Mouse (Mus musculus) neural tube, embryonic 11.5 days (tissue): ENCODE measurements around the gene Tap1. TPM values are rescaled to one million over a fixed set of nuclear protein-coding genes. Genes with fewer than 3 reads are reported as not detected.
A peak's percentile ranks its signal among the peaks of the same experiment; 100 is the strongest.

ENCODE experiments used
- ATAC-seq: fragments of 200-750 bp; cut with Nextera tagmentation; 2 replicates; pipeline ENCODE4 v1.8.0; 2017; ENCODE audit warnings: moderate number of reproducible peaks, mild to moderate bottlenecking, moderate TSS enrichment, moderate library complexity; ENCODE audit not compliant: insufficient read depth, low FRiP score, low TSS enrichment
- DNase-seq: peaks from one replicate; pipeline ENCODE4 v3.0.0-alpha.2; 2015; ENCODE audit warnings: low spot score
- H3K27ac ChIP-seq: fragments of 300-500 bp; sonication (generic); 2 replicates; pipeline ENCODE4 v1.5.1; 2014; ENCODE audit warnings: low read depth, mild to moderate bottlenecking, low read length
- H3K27me3 ChIP-seq: fragments of 300-500 bp; sonication (generic); 2 replicates; pipeline ENCODE4 v1.6.1; 2014; ENCODE audit warnings: mild to moderate bottlenecking, low read length, mixed read lengths; ENCODE audit not compliant: control insufficient read depth, insufficient read depth
- H3K36me3 ChIP-seq: fragments of 300-500 bp; sonication (generic); 2 replicates; pipeline ENCODE4 v1.6.1; 2014; ENCODE audit warnings: mild to moderate bottlenecking, low read length, moderate library complexity, mixed read lengths; ENCODE audit not compliant: control insufficient read depth, insufficient read depth
- H3K4me1 ChIP-seq: fragments of 300-500 bp; sonication (generic); 2 replicates; pipeline ENCODE4 v1.6.1; 2014; ENCODE audit warnings: low read length, mixed read lengths; ENCODE audit not compliant: control insufficient read depth, insufficient read depth
- H3K4me2 ChIP-seq: fragments of 300-500 bp; sonication (generic); 2 replicates; pipeline ENCODE4 v1.6.1; 2014; ENCODE audit warnings: low read depth, mild to moderate bottlenecking, moderate library complexity
- H3K4me3 ChIP-seq: fragments of 300-500 bp; sonication (generic); 2 replicates; pipeline ENCODE4 v1.5.1; 2014; ENCODE audit warnings: low read depth, low read length
- H3K9ac ChIP-seq: fragments of 300-500 bp; sonication (generic); 2 replicates; pipeline ENCODE4 v1.6.1; 2014; ENCODE audit warnings: mild to moderate bottlenecking, low read length
- H3K9me3 ChIP-seq: fragments of 300-500 bp; sonication (generic); 2 replicates; pipeline ENCODE4 v1.6.1; 2016; ENCODE audit warnings: low read length; ENCODE audit not compliant: control insufficient read depth
- WGBS: fragments of 180-500 bp; shearing (Covaris S2); extraction: QIAGEN DNeasy Blood & Tissue Kit; methylation state at CpG from one replicate; pipeline ENCODE4 v1.1.7; 2014; 5-methylcytosine and 5-hydroxymethylcytosine counted together
- polyA plus RNA-seq: library from polyadenylated mRNA; unstranded; fragments of >200 nt; fragmentation: Nextera tagmentation; extraction: Ambion mirVana; gene quantifications from 2 replicates; pipeline ENCODE4 v1.2.1, GENCODE M21; 2014

Tap1 gene
- 0.68 and 1.3 TPM in 2 replicates for polyA plus RNA-seq

GRCm38 (mm10) chr17:34187261-34187916, at the start of gene Tap1, which contains the start of gene Psmb9:
Gene Tap1, plus strand, starts transcription at chr17:34187553.
Gene Psmb9, minus strand, starts transcription at chr17:34187764.
- ATAC-seq = peak; percentile 86
- H3K4me2 ChIP-seq = peak within 1 kb of the TSS; percentile 67
- peak within 1 kb of the TSS; percentile 15 for H3K9ac ChIP-seq
- H3K9me3 ChIP-seq = no peaks in the 10 kb centered on the region
- peaks cover 8% of the 10 kb centered on the region for H3K4me1 ChIP-seq
- WGBS = under 1% methylated on average over 46 of the region's 46 CpGs
- peaks cover 38% of the 10 kb centered on the region for H3K27me3 ChIP-seq
- peak within 1 kb of the TSS; percentile 39 for H3K4me3 ChIP-seq
- H3K27ac ChIP-seq = no peak within 1 kb of the TSS
- DNase-seq = peak; percentile 92
- H3K36me3 ChIP-seq = no peaks in the 10 kb centered on the region

DNA sequence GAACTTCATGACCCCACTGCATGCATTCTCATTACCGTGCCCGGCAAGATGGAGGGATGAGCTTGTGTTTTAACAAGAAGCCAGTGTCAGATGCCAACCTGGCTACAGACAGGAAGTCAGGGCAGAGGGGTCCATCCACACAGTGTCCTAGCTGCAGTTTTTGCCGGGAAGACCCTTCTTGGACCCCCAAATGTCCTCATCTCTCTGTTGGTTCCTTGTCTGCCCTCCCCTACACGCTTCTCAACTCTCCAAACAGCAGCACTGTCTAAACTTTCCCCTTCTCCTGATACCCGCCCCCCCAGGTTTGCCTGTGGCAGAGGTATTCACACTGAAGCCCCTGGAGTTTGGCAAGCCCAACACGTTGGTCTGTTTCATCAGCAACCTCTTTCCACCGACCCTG, 49.8 kb upstream of the Tap1 start:
- H3K4me1 ChIP-seq = no peaks in the 10 kb centered on the region
- H3K36me3 ChIP-seq = no peaks in the 10 kb centered on the region
- peaks cover 22% of the 10 kb centered on the region for H3K27me3 ChIP-seq
- WGBS = 69% methylated on average over 7 of the region's 7 CpGs
- no peak overlapping the region for H3K4me3 ChIP-seq
- H3K27ac ChIP-seq = no peak overlapping the region
- H3K9me3 ChIP-seq = no peaks in the 10 kb centered on the region
- no peak overlapping the region for H3K4me2 ChIP-seq
- no peak overlapping the region for H3K9ac ChIP-seq
- DNase-seq = no peak
- no peak for ATAC-seq

GRCm38 (mm10) chr17:34138655-34139054, 48.7 kb upstream of the Tap1 start:
- DNase-seq (no peak), ATAC-seq (no peak)
- Histone ChIP-seq H3K9me3 (no peaks in the 10 kb centered on the region), H3K9ac (no peak overlapping the region), H3K27me3 (peaks cover 22% of the 10 kb centered on the region), H3K4me1 (no peaks in the 10 kb centered on the region), H3K4me2 (no peak overlapping the region), H3K27ac (no peak overlapping the region), H3K36me3 (no peaks in the 10 kb centered on the region), H3K4me3 (no peak overlapping the region)
- WGBS = 73% methylated on average over 7 of the region's 7 CpGs

- DNase-seq (peak; percentile 53), ATAC-seq (no peak)
- Histone ChIP-seq H3K9ac (no peak overlapping the region), H3K4me2 (peak overlapping the region; percentile 45), H3K4me3 (peak overlapping the region; percentile 20), H3K4me1 (no peaks in the 10 kb centered on the region), H3K36me3 (no peaks in the 10 kb centered on the region), H3K27me3 (peaks cover 22% of the 10 kb centered on the region), H3K9me3 (no peaks in the 10 kb centered on the region), H3K27ac (no peak overlapping the region)
- 3% methylated on average over 16 of the region's 16 CpGs for WGBS
These were observed 47.9 kb upstream of the Tap1 start for GRCm38 (mm10) chr17:34139416-34139815.

GRCm38 (mm10) chr17:34140240-34140639, 47.1 kb upstream of the Tap1 start:
- Histone ChIP-seq H3K9ac (no peak overlapping the region), H3K9me3 (no peaks in the 10 kb centered on the region), H3K4me3 (no peak overlapping the region), H3K27ac (no peak overlapping the region), H3K36me3 (no peaks in the 10 kb centered on the region), H3K4me2 (no peak overlapping the region), H3K27me3 (peaks cover 22% of the 10 kb centered on the region), H3K4me1 (no peaks in the 10 kb centered on the region)
- ATAC-seq (no peak), DNase-seq (no peak)
- 20% methylated on average over 5 of the region's 5 CpGs for WGBS

GRCm38 (mm10) chr17:34141448-34141847, 45.9 kb upstream of the Tap1 start:
- WGBS = 69% methylated on average over 4 of the region's 4 CpGs
- H3K36me3 ChIP-seq = no peaks in the 10 kb centered on the region
- no peaks in the 10 kb centered on the region for H3K9me3 ChIP-seq
- H3K4me1 ChIP-seq = no peaks in the 10 kb centered on the region
- no peak for DNase-seq
- no peak overlapping the region for H3K9ac ChIP-seq
- peaks cover 22% of the 10 kb centered on the region for H3K27me3 ChIP-seq
- ATAC-seq = no peak
- no peak overlapping the region for H3K4me3 ChIP-seq
- H3K27ac ChIP-seq = no peak overlapping the region
- no peak overlapping the region for H3K4me2 ChIP-seq

DNA sequence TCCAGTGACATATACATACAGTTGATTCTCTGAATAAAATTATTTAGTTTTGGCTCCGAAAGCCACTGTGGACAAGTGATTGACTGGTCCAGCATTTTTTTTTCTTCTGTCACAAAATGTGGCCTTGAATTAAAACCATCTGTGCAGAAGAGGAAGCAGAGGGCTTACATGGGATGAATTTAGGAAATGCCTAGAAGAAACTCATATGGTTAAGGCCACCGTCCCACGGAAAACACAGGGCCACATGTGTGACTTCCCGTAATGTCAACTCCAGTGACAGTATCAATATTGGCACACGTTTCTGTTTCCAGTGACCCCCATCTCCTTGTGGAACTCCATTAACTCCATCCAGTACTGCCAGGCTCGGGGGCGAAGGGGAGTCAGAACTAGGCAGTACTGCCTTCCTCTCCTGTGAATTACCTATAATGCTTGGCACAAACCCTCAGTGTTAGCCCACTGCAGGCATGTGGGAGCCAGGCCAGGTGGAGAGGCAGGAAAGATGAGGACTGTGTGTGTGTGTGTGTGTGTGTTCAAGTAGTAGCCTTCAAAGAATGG, 44.8 kb upstream of the Tap1 start:
- peaks cover 22% of the 10 kb centered on the region for H3K27me3 ChIP-seq
- no peaks in the 10 kb centered on the region for H3K36me3 ChIP-seq
- no peak overlapping the region for H3K27ac ChIP-seq
- H3K4me3 ChIP-seq = no peak overlapping the region
- no peaks in the 10 kb centered on the region for H3K4me1 ChIP-seq
- DNase-seq (no peak), ATAC-seq (no peak)
- H3K9ac ChIP-seq = no peak overlapping the region
- no peak overlapping the region for H3K4me2 ChIP-seq
- 83% methylated on average over 7 of the region's 7 CpGs for WGBS
- H3K9me3 ChIP-seq = no peaks in the 10 kb centered on the region

DNA sequence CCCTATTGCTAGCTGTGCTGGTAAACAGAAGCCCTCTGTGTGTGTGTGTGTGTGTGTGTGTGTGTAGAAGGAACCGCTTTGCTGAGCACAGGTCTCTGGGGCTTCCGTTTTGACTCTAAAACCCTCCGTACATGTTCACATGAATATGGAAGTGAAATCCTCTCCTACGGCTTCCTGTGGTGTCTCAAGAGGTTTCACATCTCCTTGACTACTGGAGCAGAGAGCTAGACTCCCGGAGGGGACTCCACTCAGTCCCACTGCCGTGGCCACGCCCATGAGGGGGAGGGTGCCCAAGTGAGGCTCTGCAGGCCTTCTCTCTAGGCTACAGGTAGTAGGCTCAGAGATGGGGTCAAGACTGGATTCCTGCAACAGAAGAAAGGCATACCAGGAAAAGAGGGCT, 44.3 kb upstream of the Tap1 start, which contains the start of gene H2-DMb2:
H2-DMb2 (plus strand) TSS at position 275 of the 400 bp plus-strand sequence.
- H3K4me2 ChIP-seq = no peak within 1 kb of the TSS
- ATAC-seq = no peak
- H3K36me3 ChIP-seq = no peaks in the 10 kb centered on the region
- peaks cover 22% of the 10 kb centered on the region for H3K27me3 ChIP-seq
- WGBS = 45% methylated on average over 7 of the region's 7 CpGs
- H3K27ac ChIP-seq = no peak within 1 kb of the TSS
- no peak within 1 kb of the TSS for H3K9ac ChIP-seq
- H3K4me1 ChIP-seq = no peaks in the 10 kb centered on the region
- no peaks in the 10 kb centered on the region for H3K9me3 ChIP-seq
- DNase-seq = no peak
- H3K4me3 ChIP-seq = no peak within 1 kb of the TSS

DNA sequence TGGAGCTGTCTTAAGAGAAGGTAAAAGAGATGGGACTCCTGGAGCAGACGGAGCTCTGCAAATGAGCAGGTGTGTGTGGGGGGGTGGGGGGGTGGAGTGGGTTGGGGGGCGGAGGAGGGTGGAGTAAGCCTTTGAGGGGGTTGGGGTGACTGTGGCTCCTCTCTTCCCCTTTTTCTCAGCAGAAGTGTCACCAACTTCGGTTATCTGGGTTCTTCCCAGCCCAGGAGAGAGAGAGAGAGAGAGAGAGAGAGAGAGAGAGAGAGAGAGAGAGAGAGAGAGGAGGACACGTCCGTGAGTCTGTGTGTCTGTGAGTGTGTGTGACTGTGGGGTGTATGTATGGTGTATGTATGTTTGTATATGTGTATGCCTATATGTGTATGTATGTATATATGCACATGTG, 43.9 kb upstream of the Tap1 start:
- Histone ChIP-seq H3K36me3 (no peaks in the 10 kb centered on the region), H3K27ac (no peak overlapping the region)
- WGBS = 74% methylated on average over 5 of the region's 5 CpGs

More for the DNA sequence above, 43.9 kb upstream of the Tap1 start:
- Histone ChIP-seq H3K4me3 (no peak overlapping the region), H3K27me3 (peaks cover 18% of the 10 kb centered on the region), H3K9ac (no peak overlapping the region), H3K9me3 (no peaks in the 10 kb centered on the region), H3K4me1 (no peaks in the 10 kb centered on the region), H3K4me2 (no peak overlapping the region)
- ATAC-seq (no peak), DNase-seq (no peak)
